Mouse (Mus musculus) lung, embryonic 14.5 days (tissue): ENCODE data around the gene Sln. TPM values are rescaled to one million over a fixed set of nuclear protein-coding genes. Genes with fewer than 3 reads are reported as not detected.
A peak's percentile ranks its signal among the peaks of the same experiment; 100 is the strongest.

Source experiments
- ATAC-seq: fragments of 200-750 bp; cut with Nextera tagmentation; 2 replicates; pipeline ENCODE4 v1.8.0; 2017; ENCODE audit warnings: mild to moderate bottlenecking, moderate TSS enrichment, moderate library complexity; ENCODE audit not compliant: insufficient read depth
- DNase-seq: peaks from one replicate; pipeline ENCODE4 v3.0.0-alpha.2; 2015
- H3K27ac ChIP-seq: fragments of 300-500 bp; sonication (generic); 2 replicates; pipeline ENCODE4 v1.5.1; 2014; ENCODE audit warnings: low read depth, mild to moderate bottlenecking, moderate library complexity
- H3K27me3 ChIP-seq: fragments of 300-500 bp; sonication (generic); 2 replicates; pipeline ENCODE4 v1.6.1; 2014; ENCODE audit warnings: low read length, control low read depth; ENCODE audit not compliant: insufficient read depth
- H3K36me3 ChIP-seq: fragments of 300-500 bp; sonication (generic); 2 replicates; pipeline ENCODE4 v1.6.1; 2014; ENCODE audit warnings: control low read depth; ENCODE audit not compliant: insufficient read depth
- H3K4me1 ChIP-seq: fragments of 300-500 bp; sonication (generic); 2 replicates; pipeline ENCODE4 v1.6.1; 2014; ENCODE audit warnings: antibody characterized with exemption, control low read depth; ENCODE audit not compliant: insufficient read depth
- H3K4me2 ChIP-seq: fragments of 300-500 bp; sonication (generic); 2 replicates; pipeline ENCODE4 v1.6.1; 2014; ENCODE audit warnings: mild to moderate bottlenecking
- H3K4me3 ChIP-seq: fragments of 300-500 bp; sonication (generic); 2 replicates; pipeline ENCODE4 v1.5.1; 2014; ENCODE audit warnings: low read depth, low read length
- H3K9ac ChIP-seq: fragments of 300-500 bp; sonication (generic); 2 replicates; pipeline ENCODE4 v1.6.1; 2014
- H3K9me3 ChIP-seq: fragments of 300-500 bp; sonication (generic); 2 replicates; pipeline ENCODE4 v1.6.1; 2016; ENCODE audit warnings: low read depth, low read length, control low read depth
- CTCF ChIP-seq: IDR thresholded peaks from 2 replicates; pipeline ENCODE4 v1.5.1; 2016; ENCODE audit warnings: antibody characterized with exemption, low read depth
- WGBS: fragments of 180-500 bp; shearing (Covaris S2); extraction: QIAGEN DNeasy Blood & Tissue Kit; methylation state at CpG from one replicate; pipeline ENCODE4 v1.1.7; 2014; 5-methylcytosine and 5-hydroxymethylcytosine counted together
- polyA plus RNA-seq: library from polyadenylated mRNA; unstranded; fragments of >200 nt; fragmentation: Nextera tagmentation; extraction: Ambion mirVana; gene quantifications from 2 replicates; pipeline ENCODE4 v1.2.1, GENCODE M21; 2014

Gene Sln
- polyA plus RNA-seq, 1 experiment from 2014 or later = 0.13 TPM

DNA sequence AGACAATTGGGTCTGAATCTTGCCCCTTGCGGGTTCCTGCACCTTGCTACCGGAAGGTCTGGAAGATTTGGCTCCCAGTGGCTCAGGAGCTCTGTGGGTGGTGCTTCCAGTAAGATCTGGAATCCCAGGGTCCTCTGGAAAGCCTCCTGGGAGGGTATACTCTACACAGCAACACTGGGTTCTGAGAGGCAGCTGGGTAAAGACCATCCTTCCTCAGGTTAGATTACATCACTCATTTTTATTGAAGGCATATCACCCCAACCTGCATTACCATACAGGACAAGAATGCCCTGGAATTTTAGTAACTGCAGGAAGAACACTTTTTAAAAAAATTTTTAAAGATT is 20.1 kb upstream of the Sln start:
- DNase-seq (peak; percentile 19), ATAC-seq (peak; percentile 52; the same call in 1 of the 2 replicates)
- Histone ChIP-seq H3K36me3 (no peaks in the 10 kb centered on the region), H3K9ac (peak overlapping the region; percentile 47), H3K27ac (no peak overlapping the region), H3K4me2 (peak overlapping the region; percentile 61), H3K27me3 (no peaks in the 10 kb centered on the region), H3K9me3 (no peaks in the 10 kb centered on the region), H3K4me3 (peak overlapping the region; percentile 35), H3K4me1 (0 out of 2 replicates have a peak, but pooled peaks cover 3% of the 10 kb centered on the region)
- no peak for TF ChIP-seq CTCF
- WGBS = 22% methylated on average over 2 of the region's 2 CpGs

DNA sequence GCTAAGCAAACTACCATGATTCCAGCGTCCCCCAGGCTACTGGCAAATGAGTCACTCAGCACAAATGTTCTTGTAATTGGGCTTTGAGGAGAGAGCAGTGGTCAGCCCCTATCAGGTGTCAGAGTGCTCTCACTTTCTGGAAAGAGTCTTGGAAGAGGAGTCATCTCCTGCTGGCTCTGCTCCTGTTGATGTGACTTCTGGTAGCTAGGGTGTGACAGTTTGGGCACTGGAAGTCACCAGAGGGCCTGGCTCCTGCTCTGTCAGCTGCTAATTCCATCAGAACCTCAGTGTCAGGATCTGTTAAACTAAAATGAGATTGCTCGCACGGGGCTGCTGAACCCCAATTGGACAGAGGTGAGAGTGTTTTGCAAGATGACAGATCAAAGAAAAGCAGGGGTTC is 14.9 kb upstream of the Sln start:
- no peak overlapping the region for H3K9ac ChIP-seq
- 36% methylated on average over 3 of the region's 3 CpGs for WGBS
- no peaks in the 10 kb centered on the region for H3K9me3 ChIP-seq
- H3K36me3 ChIP-seq = no peaks in the 10 kb centered on the region
- ATAC-seq = no peak
- no peaks in the 10 kb centered on the region for H3K4me1 ChIP-seq
- no peak for DNase-seq
- no peak overlapping the region for H3K27ac ChIP-seq
- no peak overlapping the region for H3K4me3 ChIP-seq
- no peak overlapping the region for H3K4me2 ChIP-seq
- no peaks in the 10 kb centered on the region for H3K27me3 ChIP-seq
- TF ChIP-seq CTCF = no peak

GRCm38 (mm10) chr9:53835976-53836375 is 14.0 kb upstream of the Sln start:
- WGBS = 58% methylated on average over 4 of the region's 4 CpGs

DNA sequence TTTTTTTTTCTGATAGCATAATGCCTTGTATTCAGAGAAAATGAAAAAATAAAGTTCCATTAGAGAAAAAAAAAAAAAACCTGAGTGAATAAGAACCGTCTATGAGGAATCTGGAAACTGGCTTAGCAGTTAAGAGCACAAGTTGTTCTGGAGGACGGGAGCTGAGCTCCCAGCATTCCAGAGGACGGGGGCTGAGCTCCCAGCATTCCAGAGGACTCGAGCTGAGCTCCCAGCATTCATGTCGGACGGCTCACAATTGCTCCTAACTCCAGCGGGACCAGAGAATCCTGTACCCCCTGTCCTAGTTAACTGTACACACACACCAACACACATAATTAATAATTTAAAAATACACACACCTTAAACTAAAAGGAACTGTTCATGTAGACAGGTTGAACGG is 11.1 kb upstream of the Sln start:
- no peak for ATAC-seq
- no peak for TF ChIP-seq CTCF
- H3K36me3 ChIP-seq = no peaks in the 10 kb centered on the region
- no peak for DNase-seq
- H3K4me1 ChIP-seq = no peaks in the 10 kb centered on the region
- no peak overlapping the region for H3K9ac ChIP-seq
- H3K4me3 ChIP-seq = no peak overlapping the region
- H3K9me3 ChIP-seq = no peaks in the 10 kb centered on the region
- H3K27ac ChIP-seq = no peak overlapping the region
- no peaks in the 10 kb centered on the region for H3K27me3 ChIP-seq
- no peak overlapping the region for H3K4me2 ChIP-seq
- WGBS = 54% methylated on average over 8 of the region's 8 CpGs

More at GRCm38 (mm10) chr9:53835976-53836375, 14.0 kb upstream of the Sln start:
- no peak for TF ChIP-seq CTCF
- H3K4me3 ChIP-seq = no peak overlapping the region
- H3K4me2 ChIP-seq = no peak overlapping the region
- H3K36me3 ChIP-seq = no peaks in the 10 kb centered on the region
- no peaks in the 10 kb centered on the region for H3K9me3 ChIP-seq
- H3K27ac ChIP-seq = no peak overlapping the region
- DNase-seq (no peak), ATAC-seq (no peak)
- no peaks in the 10 kb centered on the region for H3K4me1 ChIP-seq
- no peak overlapping the region for H3K9ac ChIP-seq
- H3K27me3 ChIP-seq = no peaks in the 10 kb centered on the region

DNA sequence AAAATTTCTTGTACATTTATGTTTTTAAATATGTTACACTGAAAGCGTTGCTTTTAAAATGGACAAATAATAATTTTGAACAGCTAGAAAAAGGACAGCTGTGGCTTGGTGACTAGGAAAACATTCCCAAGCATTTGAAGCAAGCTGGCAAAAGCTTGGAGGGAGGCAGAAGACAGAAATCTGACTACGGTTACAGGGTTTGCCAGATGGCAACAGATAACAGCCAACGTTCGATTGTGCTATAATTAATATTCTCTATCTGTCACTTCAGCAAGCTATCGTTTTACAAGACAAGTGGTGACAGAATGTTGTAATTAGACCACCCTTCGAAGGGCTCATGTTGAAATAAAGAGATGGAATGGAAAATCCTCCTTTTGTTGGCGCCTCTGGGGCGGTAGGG is 1.4 kb upstream of the Sln start:
- Histone ChIP-seq H3K27ac (no peak overlapping the region), H3K4me3 (no peak overlapping the region), H3K27me3 (no peaks in the 10 kb centered on the region), H3K9me3 (no peaks in the 10 kb centered on the region), H3K4me2 (no peak overlapping the region), H3K9ac (no peak overlapping the region), H3K36me3 (no peaks in the 10 kb centered on the region), H3K4me1 (no peaks in the 10 kb centered on the region)
- 64% methylated on average over 8 of the region's 8 CpGs for WGBS
- TF ChIP-seq CTCF = no peak
- DNase-seq = no peak
- no peak for ATAC-seq

DNA sequence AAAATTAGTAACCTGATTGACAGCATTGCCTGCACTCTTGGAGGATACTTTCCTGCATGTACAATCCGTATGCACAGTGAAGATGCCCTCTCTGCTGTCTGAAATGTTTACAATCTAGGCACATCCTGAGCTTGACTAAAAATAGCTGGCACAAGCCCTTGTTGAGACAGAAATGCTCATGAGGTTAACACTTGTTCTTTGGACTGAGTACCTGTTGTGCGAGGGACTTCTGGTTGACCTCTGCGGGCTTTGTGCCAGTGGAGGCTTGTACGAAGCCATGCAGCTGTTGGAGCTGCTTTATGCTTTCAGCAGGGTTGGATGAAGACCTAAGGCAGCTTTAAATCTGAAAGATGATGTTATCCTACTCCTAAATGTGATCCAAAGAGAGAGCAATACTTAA is 2.2 kb downstream of the Sln start:
- DNase-seq = no peak
- 70% methylated on average over 4 of the region's 4 CpGs for WGBS

DNA sequence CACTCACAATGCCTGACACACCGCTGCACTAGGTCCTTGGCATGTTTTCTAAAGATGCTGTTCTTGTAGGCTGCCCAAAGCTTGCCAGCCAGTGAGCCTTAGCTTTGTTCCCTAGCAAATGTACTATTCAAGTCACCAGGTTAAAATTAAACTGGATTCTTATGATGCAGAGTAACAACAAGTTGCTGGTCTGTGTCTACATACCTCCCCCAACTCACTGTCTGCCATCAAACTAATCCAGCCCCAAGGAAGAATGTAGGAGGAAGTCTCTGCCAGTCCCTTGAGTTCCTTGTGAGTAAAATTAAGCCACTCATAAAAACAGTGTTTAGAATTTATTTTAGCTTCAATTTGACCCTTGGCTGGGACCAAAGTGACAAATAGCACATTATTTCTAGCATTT is 3.7 kb downstream of the Sln start:
- no peak for ATAC-seq
- WGBS = 29% methylated on average over 1 of the region's 1 CpGs
- Histone ChIP-seq H3K27ac (no peak overlapping the region), H3K9me3 (no peaks in the 10 kb centered on the region), H3K4me2 (no peak overlapping the region), H3K9ac (no peak overlapping the region), H3K36me3 (no peaks in the 10 kb centered on the region), H3K4me3 (no peak overlapping the region), H3K4me1 (no peaks in the 10 kb centered on the region), H3K27me3 (no peaks in the 10 kb centered on the region)
- DNase-seq = no peak
- no peak for TF ChIP-seq CTCF

More for the DNA sequence above, 2.2 kb downstream of the Sln start:
- ATAC-seq = no peak
- Histone ChIP-seq H3K36me3 (no peaks in the 10 kb centered on the region), H3K9ac (no peak overlapping the region), H3K9me3 (no peaks in the 10 kb centered on the region), H3K4me1 (no peaks in the 10 kb centered on the region), H3K4me3 (no peak overlapping the region), H3K27me3 (no peaks in the 10 kb centered on the region), H3K4me2 (no peak overlapping the region), H3K27ac (no peak overlapping the region)
- no peak for TF ChIP-seq CTCF

- WGBS = 81% methylated on average over 1 of the region's 1 CpGs
- ATAC-seq = no peak
- no peak for TF ChIP-seq CTCF
Observed at GRCm38 (mm10) chr9:53854525-53854924, 4.6 kb downstream of the Sln start.

More at GRCm38 (mm10) chr9:53854525-53854924, 4.6 kb downstream of the Sln start:
- no peaks in the 10 kb centered on the region for H3K4me1 ChIP-seq
- H3K9ac ChIP-seq = no peak overlapping the region
- H3K27ac ChIP-seq = no peak overlapping the region
- no peak for DNase-seq
- H3K4me2 ChIP-seq = no peak overlapping the region
- no peaks in the 10 kb centered on the region for H3K9me3 ChIP-seq
- no peak overlapping the region for H3K4me3 ChIP-seq
- no peaks in the 10 kb centered on the region for H3K36me3 ChIP-seq
- no peaks in the 10 kb centered on the region for H3K27me3 ChIP-seq
